Mouse (Mus musculus) brain, adult 2 months (tissue): ENCODE data around the gene Nod1.
A peak's percentile ranks its signal among the peaks of the same experiment; 100 is the strongest.

Experiments used
- DNase-seq: peaks from one replicate; pipeline ENCODE4 v3.0.0; 2011; ENCODE audit warnings: low read depth, low spot score

The Nod1 gene

GRCm38 (mm10) chr6:54972111-54972928, at the start of gene Nod1:
Gene Nod1 (minus strand): TSS chr6:54972612.
- peak; percentile 74 for DNase-seq

GRCm38 (mm10) chr6:55021806-55022205, 49.4 kb upstream of the Nod1 start:
- no peak for DNase-seq

- DNase-seq, result no peak
Observed at GRCm38 (mm10) chr6:55018417-55018816, 46.0 kb upstream of the Nod1 start.

- peak; percentile 92 for DNase-seq
Observed at GRCm38 (mm10) chr6:55016710-55017583, 44.5 kb upstream of the Nod1 start.

- peak; percentile 83 for DNase-seq
Observed at GRCm38 (mm10) chr6:55016236-55016635, 43.8 kb upstream of the Nod1 start.

- no peak for DNase-seq
Observed at GRCm38 (mm10) chr6:55014184-55014583, 41.8 kb upstream of the Nod1 start.

GRCm38 (mm10) chr6:55012516-55012915, 40.1 kb upstream of the Nod1 start:
- DNase-seq, result no peak

- DNase-seq, result no peak
Observed at GRCm38 (mm10) chr6:55010330-55011091, 38.1 kb upstream of the Nod1 start.

GRCm38 (mm10) chr6:55009391-55010230, 37.2 kb upstream of the Nod1 start:
- DNase-seq, result peak; percentile 88

- no peak for DNase-seq
Observed at GRCm38 (mm10) chr6:55008401-55008800, 36.0 kb upstream of the Nod1 start.

GRCm38 (mm10) chr6:55003559-55003958, 31.1 kb upstream of the Nod1 start:
- no peak for DNase-seq

GRCm38 (mm10) chr6:55002438-55002837, 30.0 kb upstream of the Nod1 start:
- DNase-seq, result no peak

GRCm38 (mm10) chr6:55001320-55001719, 28.9 kb upstream of the Nod1 start:
- no peak for DNase-seq

GRCm38 (mm10) chr6:54997726-54998125, 25.3 kb upstream of the Nod1 start:
- no peak for DNase-seq

- DNase-seq, result no peak
Observed at GRCm38 (mm10) chr6:54996361-54996760, 23.9 kb upstream of the Nod1 start.

GRCm38 (mm10) chr6:54992734-54993260, 20.4 kb upstream of the Nod1 start, which contains the start of gene Ggct:
Gene Ggct (minus strand): TSS chr6:54992950.
- DNase-seq, result peak; percentile 100

GRCm38 (mm10) chr6:54992141-54992540, 19.7 kb upstream of the Nod1 start:
- no peak for DNase-seq

- no peak for DNase-seq
Observed at GRCm38 (mm10) chr6:54991189-54991588, 18.8 kb upstream of the Nod1 start.

GRCm38 (mm10) chr6:54988141-54988540, 15.7 kb upstream of the Nod1 start:
- DNase-seq, result no peak

GRCm38 (mm10) chr6:54984096-54984495, 11.7 kb upstream of the Nod1 start:
- no peak for DNase-seq
